Mouse (Mus musculus) MEL (cell line): ENCODE results near the gene 1700023F06Rik. TPM values are rescaled to one million over a fixed set of nuclear protein-coding genes. Genes with fewer than 3 reads are reported as not detected.
A peak's percentile ranks its signal among the peaks of the same experiment; 100 is the strongest.

Source experiments
- DNase-seq: peaks from one replicate; pipeline ENCODE4 v3.0.0; 2011; ENCODE audit warnings: low read depth, low spot score
- H3K27ac ChIP-seq: 2 replicates; pipeline ENCODE4 v1.5.1; 2012; ENCODE audit warnings: low read depth, mild to moderate bottlenecking, control low read depth, low read length, moderate library complexity; ENCODE audit not compliant: control insufficient read depth
- H3K27me3 ChIP-seq, 2 experiments: fragments of 150-350 bp in 1 of 2; sonication (generic) in 1 of 2; 2 replicates each; pipeline ENCODE4 v1.6.1; 2012; ENCODE audit warnings: low read length in 2 of 2, mild to moderate bottlenecking in 2 of 2, improper control_type of control experiment in 1 of 2, moderate library complexity in 1 of 2; ENCODE audit not compliant: insufficient read depth in 2 of 2, control insufficient read depth in 1 of 2
- H3K36me3 ChIP-seq, 2 experiments: 2 replicates each; pipeline ENCODE4 v1.6.1; 2012 to 2014; ENCODE audit warnings: low read length in 2 of 2, improper control_type of control experiment in 1 of 2, inconsistent platforms in 1 of 2, mild to moderate bottlenecking in 1 of 2; ENCODE audit not compliant: insufficient read depth in 2 of 2, control insufficient read depth in 1 of 2
- H3K4me1 ChIP-seq, 2 experiments: fragments of 150-350 bp in 1 of 2; sonication (generic) in 1 of 2; 2 replicates each; pipeline ENCODE4 v1.6.1; 2012; ENCODE audit warnings: low read length in 2 of 2, improper control_type of control experiment in 1 of 2, mild to moderate bottlenecking in 1 of 2; ENCODE audit not compliant: insufficient read depth in 2 of 2, control insufficient read depth in 1 of 2
- H3K4me3 ChIP-seq, 2 experiments: fragments of 150-350 bp in 1 of 2; sonication (generic) in 1 of 2; 2 replicates each; pipeline ENCODE4 v1.5.1; 2012; ENCODE audit warnings: low read depth in 2 of 2, low read length in 2 of 2, mild to moderate bottlenecking in 2 of 2, moderate library complexity in 2 of 2, control low read depth in 1 of 2, improper control_type of control experiment in 1 of 2; ENCODE audit not compliant: control insufficient read depth in 1 of 2, insufficient read depth in 1 of 2
- H3K79me2 ChIP-seq: 2 replicates; pipeline ENCODE4 v1.6.1; 2012; ENCODE audit warnings: mild to moderate bottlenecking, low read length, moderate library complexity; ENCODE audit not compliant: control insufficient read depth, poor library complexity, insufficient read depth
- H3K9ac ChIP-seq: 2 replicates; pipeline ENCODE4 v1.6.1; 2012; ENCODE audit warnings: low read depth, mild to moderate bottlenecking, control low read depth, low read length, moderate library complexity; ENCODE audit not compliant: control insufficient read depth, poor library complexity, severe bottlenecking
- H3K9me3 ChIP-seq: fragments of 150-350 bp; sonication (generic); replicated peaks from 2 replicates; pipeline ENCODE4 v1.6.1; 2012; ENCODE audit warnings: mild to moderate bottlenecking, low read length, improper control_type of control experiment, moderate library complexity; ENCODE audit not compliant: insufficient read depth
- BHLHE40 ChIP-seq: IDR thresholded peaks from 2 replicates; pipeline ENCODE4 v1.6.1; 2012; ENCODE audit warnings: low read depth, mild to moderate bottlenecking, inconsistent platforms, low read length, improper control_type of control experiment, borderline replicate concordance
- CHD1 ChIP-seq: IDR thresholded peaks from 2 replicates; pipeline ENCODE4 v1.6.1; 2012; ENCODE audit warnings: low read depth, mild to moderate bottlenecking, inconsistent platforms, low read length, improper control_type of control experiment
- CHD2 ChIP-seq: IDR thresholded peaks from 2 replicates; pipeline ENCODE4 v1.6.1; 2011; ENCODE audit warnings: low read length, improper control_type of control experiment
- CTCF ChIP-seq, 3 experiments: IDR thresholded peaks in 2 of 3; conservative IDR thresholded peaks in 1 of 3; 2 replicates each; pipeline ENCODE4 v1.5.1; 2011 to 2012; ENCODE audit warnings: low read length in 3 of 3, low read depth in 2 of 3, mild to moderate bottlenecking in 2 of 3, improper control_type of control experiment in 1 of 3, inconsistent platforms in 1 of 3, mixed read lengths in 1 of 3, moderate library complexity in 1 of 3; ENCODE audit not compliant: control insufficient read depth in 1 of 3, insufficient read depth in 1 of 3, poor library complexity in 1 of 3, severe bottlenecking in 1 of 3
- E2F4 ChIP-seq: IDR thresholded peaks from 2 replicates; pipeline ENCODE4 v1.6.1; 2011; ENCODE audit warnings: low read depth, low read length, improper control_type of control experiment, borderline replicate concordance
- ELF1 ChIP-seq: IDR thresholded peaks from 2 replicates; pipeline ENCODE4 v1.6.1; 2014; ENCODE audit warnings: low read depth, mild to moderate bottlenecking, inconsistent platforms, low read length, improper control_type of control experiment, moderate library complexity
- EP300 ChIP-seq, 2 experiments: IDR thresholded peaks; 2 replicates each; pipeline ENCODE4 v1.6.1; 2011; ENCODE audit warnings: improper control_type of control experiment in 2 of 2, low read length in 2 of 2, low read depth in 1 of 2, mild to moderate bottlenecking in 1 of 2
- GABPA ChIP-seq: IDR thresholded peaks from 2 replicates; pipeline ENCODE4 v1.6.1; 2012; ENCODE audit warnings: low read depth, mild to moderate bottlenecking, inconsistent platforms, low read length, improper control_type of control experiment, moderate library complexity
- GATA1 ChIP-seq: IDR thresholded peaks from 2 replicates; pipeline ENCODE4 v1.6.1; 2011; ENCODE audit warnings: low read depth, low read length, improper control_type of control experiment
- HCFC1 ChIP-seq: IDR thresholded peaks from 2 replicates; pipeline ENCODE4 v1.6.1; 2012; ENCODE audit warnings: low read depth, mild to moderate bottlenecking, inconsistent platforms, low read length, improper control_type of control experiment, moderate library complexity
- JUND ChIP-seq: IDR thresholded peaks from 2 replicates; pipeline ENCODE4 v1.6.1; 2011; ENCODE audit warnings: low read depth, mild to moderate bottlenecking, improper control_type of control experiment, low read length
- KAT2A ChIP-seq: conservative IDR thresholded peaks from 2 replicates; pipeline ENCODE4 v1.6.1; 2012; ENCODE audit warnings: low read depth, low read length, improper control_type of control experiment, inconsistent platforms
- MAFK ChIP-seq: IDR thresholded peaks from 2 replicates; pipeline ENCODE4 v1.6.1; 2011; ENCODE audit warnings: low read depth, mild to moderate bottlenecking, low read length, improper control_type of control experiment, borderline replicate concordance
- MAX ChIP-seq: IDR thresholded peaks from 2 replicates; pipeline ENCODE4 v1.6.1; 2011; ENCODE audit warnings: low read length, improper control_type of control experiment
- MAZ ChIP-seq: IDR thresholded peaks from 2 replicates; pipeline ENCODE4 v1.6.1; 2012; ENCODE audit warnings: low read depth, mild to moderate bottlenecking, inconsistent platforms, low read length, improper control_type of control experiment
- MEF2A ChIP-seq: IDR thresholded peaks from 2 replicates; pipeline ENCODE4 v1.6.1; 2014; ENCODE audit warnings: low read depth, mild to moderate bottlenecking, inconsistent platforms, low read length, improper control_type of control experiment; ENCODE audit not compliant: poor library complexity, insufficient replicate concordance, severe bottlenecking; ENCODE audit errors: extremely low read depth
- MXI1 ChIP-seq: IDR thresholded peaks from 2 replicates; pipeline ENCODE4 v1.6.1; 2011; ENCODE audit warnings: mild to moderate bottlenecking, low read depth, low read length, improper control_type of control experiment
- MYB ChIP-seq: IDR thresholded peaks from 2 replicates; pipeline ENCODE4 v1.6.1; 2011; ENCODE audit warnings: mild to moderate bottlenecking, low read depth, low read length, improper control_type of control experiment
- MYC ChIP-seq: IDR thresholded peaks from 2 replicates; pipeline ENCODE4 v1.6.1; 2011; ENCODE audit warnings: low read depth, mild to moderate bottlenecking, low read length, improper control_type of control experiment, moderate library complexity
- NELFE ChIP-seq: IDR thresholded peaks from 2 replicates; pipeline ENCODE4 v1.6.1; 2011; ENCODE audit warnings: low read depth, low read length, improper control_type of control experiment
- NRF1 ChIP-seq: IDR thresholded peaks from 2 replicates; pipeline ENCODE4 v1.6.1; 2014; ENCODE audit warnings: low read depth, mild to moderate bottlenecking, inconsistent platforms, low read length, improper control_type of control experiment, moderate library complexity; ENCODE audit not compliant: poor library complexity, insufficient read depth, severe bottlenecking
- POLR2A ChIP-seq, 2 experiments: IDR thresholded peaks; 2 replicates each; pipeline ENCODE4 v1.6.1; 2011 to 2012; ENCODE audit warnings: low read length in 2 of 2, mild to moderate bottlenecking in 2 of 2, control low read depth in 1 of 2, improper control_type of control experiment in 1 of 2, low read depth in 1 of 2, moderate library complexity in 1 of 2; ENCODE audit not compliant: control insufficient read depth in 1 of 2, insufficient read depth in 1 of 2, poor library complexity in 1 of 2
- POLR2AphosphoS2 ChIP-seq: IDR thresholded peaks from 2 replicates; pipeline ENCODE4 v1.6.1; 2011; ENCODE audit warnings: low read length, improper control_type of control experiment
- POLR2AphosphoS5 ChIP-seq: IDR thresholded peaks from 2 replicates; pipeline ENCODE4 v1.6.1; 2012; ENCODE audit warnings: low read depth, borderline replicate concordance, mild to moderate bottlenecking, inconsistent platforms, low read length, moderate library complexity, mixed read lengths
- RAD21 ChIP-seq: IDR thresholded peaks from 2 replicates; pipeline ENCODE4 v1.6.1; 2011; ENCODE audit warnings: mild to moderate bottlenecking, low read depth, low read length, improper control_type of control experiment
- RCOR1 ChIP-seq: IDR thresholded peaks from 2 replicates; pipeline ENCODE4 v1.6.1; 2012; ENCODE audit warnings: low read depth, mild to moderate bottlenecking, inconsistent platforms, low read length, improper control_type of control experiment
- SIN3A ChIP-seq: IDR thresholded peaks from 2 replicates; pipeline ENCODE4 v1.6.1; 2012; ENCODE audit warnings: low read length, improper control_type of control experiment, inconsistent platforms
- SMC3 ChIP-seq: IDR thresholded peaks from 2 replicates; pipeline ENCODE4 v1.6.1; 2011; ENCODE audit warnings: low read depth, low read length, improper control_type of control experiment
- TAL1 ChIP-seq: IDR thresholded peaks from 2 replicates; pipeline ENCODE4 v1.6.1; 2012; ENCODE audit warnings: mild to moderate bottlenecking, inconsistent platforms, low read length, moderate library complexity, mixed read lengths
- TCF12 ChIP-seq: IDR thresholded peaks from 2 replicates; pipeline ENCODE4 v1.6.1; 2014; ENCODE audit warnings: low read depth, mild to moderate bottlenecking, inconsistent platforms, low read length, improper control_type of control experiment, moderate library complexity
- UBTF ChIP-seq: IDR thresholded peaks from 2 replicates; pipeline ENCODE4 v1.6.1; 2012; ENCODE audit warnings: low read depth, mild to moderate bottlenecking, inconsistent platforms, low read length, improper control_type of control experiment, moderate library complexity, borderline replicate concordance; ENCODE audit not compliant: insufficient read depth
- USF1 ChIP-seq: IDR thresholded peaks from 2 replicates; pipeline ENCODE4 v1.6.1; 2014; ENCODE audit warnings: low read depth, mild to moderate bottlenecking, inconsistent platforms, low read length, improper control_type of control experiment, moderate library complexity
- USF2 ChIP-seq, 2 experiments: IDR thresholded peaks; 2 replicates each; pipeline ENCODE4 v1.6.1; 2011 to 2012; ENCODE audit warnings: improper control_type of control experiment in 2 of 2, low read length in 2 of 2, borderline replicate concordance in 1 of 2, inconsistent platforms in 1 of 2, low read depth in 1 of 2, mild to moderate bottlenecking in 1 of 2; ENCODE audit not compliant: insufficient read depth in 1 of 2
- ZC3H11A ChIP-seq: IDR thresholded peaks from 2 replicates; pipeline ENCODE4 v1.6.1; 2012; ENCODE audit warnings: low read depth, mild to moderate bottlenecking, inconsistent platforms, low read length, improper control_type of control experiment
- ZKSCAN1 ChIP-seq: IDR thresholded peaks from 2 replicates; pipeline ENCODE4 v1.6.1; 2012; ENCODE audit warnings: low read depth, mild to moderate bottlenecking, inconsistent platforms, low read length, improper control_type of control experiment, moderate library complexity
- ZMIZ1 ChIP-seq: IDR thresholded peaks from 2 replicates; pipeline ENCODE4 v1.6.1; 2012; ENCODE audit warnings: low read depth, mild to moderate bottlenecking, inconsistent platforms, low read length, improper control_type of control experiment, moderate library complexity
- ZNF384 ChIP-seq: IDR thresholded peaks from 2 replicates; pipeline ENCODE4 v1.6.1; 2012; ENCODE audit warnings: low read depth, mild to moderate bottlenecking, inconsistent platforms, low read length, improper control_type of control experiment
- polyA plus RNA-seq, 2 experiments: library from polyadenylated mRNA; stranded (reverse) in 1 of 2; unstranded in 1 of 2; fragments of >175 nt in 1 of 2; fragments of >200 nt in 1 of 2; gene quantifications; 2 replicates each; pipeline versions ENCODE4 v1.2.1 to v1.2.4; 2012; ENCODE audit warnings: low replicate concordance in 2 of 2, low read depth in 1 of 2; ENCODE audit not compliant: insufficient read length in 2 of 2, insufficient read depth in 1 of 2, missing spikeins in 1 of 2
- total RNA-seq: library from RNA; depleted of rRNA; stranded (reverse); fragments of 300-350 nt; gene quantifications from 2 replicates; pipeline ENCODE4 v1.2.3, GENCODE M21; 2012

1700023F06Rik gene
- total and polyA plus RNA-seq, 3 experiments: not detected

- Histone ChIP-seq H3K79me2 (no peaks in the 10 kb centered on the region), H3K9me3 (no peaks in the 10 kb centered on the region), H3K27ac (no peak overlapping the region), H3K4me3 (no peak overlapping the region), H3K9ac (no peak overlapping the region), H3K4me1 (no peaks in the 10 kb centered on the region), H3K36me3 (no peaks in the 10 kb centered on the region), H3K27me3 (no peaks in the 10 kb centered on the region)
- TF ChIP-seq SIN3A (no peak), POLR2AphosphoS2 (no peak), MYC (no peak), EP300 (IDR thresholded peaks at IDR 0.05; ENCODE audit: low read depth in 1 of 2, low read length in 2 of 2) (no peak), POLR2AphosphoS5 (no peak), USF2 (IDR thresholded peaks at IDR 0.05; ENCODE audit: borderline replicate concordance in 1 of 2, insufficient read depth in 1 of 2, low read depth in 1 of 2, low read length in 2 of 2) (no peak), ZKSCAN1 (no peak), USF1 (no peak), E2F4 (no peak), ZMIZ1 (no peak), NELFE (no peak), NRF1 (no peak), CTCF (IDR thresholded peaks at IDR 0.05 in 2 of 3, conservative IDR thresholded peaks at IDR 0.05 in 1 of 3; ENCODE audit: control insufficient read depth in 1 of 3, insufficient read depth in 1 of 3, low read depth in 2 of 3, low read length in 3 of 3, poor library complexity in 1 of 3, severe bottlenecking in 1 of 3) (peak; percentile 32 to 82 (median 58)), TAL1 (no peak), SMC3 (peak; percentile 90), MYB (no peak), HCFC1 (no peak), MAX (no peak), BHLHE40 (no peak), GATA1 (no peak), MEF2A (no peak), TCF12 (no peak), JUND (0 out of 2 replicates have a peak, but pooled peaks have one; percentile 10), MAZ (no peak), ZNF384 (no peak), UBTF (no peak), CHD2 (no peak), MAFK (no peak), MXI1 (no peak), RAD21 (peak; percentile 70), POLR2A (IDR thresholded peaks at IDR 0.05; ENCODE audit: control insufficient read depth in 1 of 2, insufficient read depth in 1 of 2, low read depth in 1 of 2, low read length in 2 of 2, poor library complexity in 1 of 2) (no peak), GABPA (no peak), ZC3H11A (peak; percentile 68), CHD1 (no peak), RCOR1 (no peak), KAT2A (no peak), ELF1 (no peak)
- peak; percentile 65 for DNase-seq
Measured at GRCm38 (mm10) chr11:103184891-103185290, 23.5 kb downstream of the 1700023F06Rik start.
